Mouse (Mus musculus) gastrocnemius, adult 2 months (tissue): ENCODE results near the gene Tmem120b. TPM values are rescaled to one million over a fixed set of nuclear protein-coding genes. Genes with fewer than 3 reads are reported as not detected.

Experiments
- DNase-seq: peaks from one replicate; pipeline ENCODE4 v3.0.0; 2022
- H3K27ac ChIP-seq: fragments of 200-600 bp; 2 replicates; pipeline ENCODE4 v1.8.1; 2022; ENCODE audit warnings: mild to moderate bottlenecking
- H3K4me3 ChIP-seq: fragments of 200-600 bp; 2 replicates; pipeline ENCODE4 v1.8.1; 2022; ENCODE audit warnings: mild to moderate bottlenecking, moderate library complexity
- CTCF ChIP-seq: fragments of 200-600 bp; IDR thresholded peaks from 2 replicates; pipeline ENCODE4 v1.8.1; 2022; ENCODE audit warnings: antibody characterized with exemption, mild to moderate bottlenecking, moderate library complexity
- intact Hi-C: fragments of 180-260 bp; cut with DNase I; formaldehyde crosslinking; loops from one replicate; pipeline ENCODE4 v1.15.1; 2025
- long read RNA-seq, 2 experiments: library from polyadenylated mRNA; stranded (forward); transcript quantifications; one replicate each; pipeline ENCODE4 v2.0.0; 2021
- total RNA-seq, 2 experiments: library from RNA; stranded (reverse); gene quantifications; 2 replicates each; pipeline ENCODE4 v1.2.3; 2021

The Tmem120b gene
- total RNA-seq: 10 to 100 TPM; 19.2 to 23.2 TPM
- long read RNA-seq, experiment 1, transcript Tmem120b-201 (12 exons, 2,164 nt): major isoform, 27 of 38 reads
- long read RNA-seq, experiment 1, partial matches to known transcripts: 1 of 38 reads
- long read RNA-seq, experiment 1, other reads (novel, unspliced or antisense): 10 of 38 reads
- long read RNA-seq, experiment 2, transcript Tmem120b-201 (12 exons, 2,164 nt): major isoform, 42 of 52 reads
- long read RNA-seq, experiment 2, partial matches to known transcripts: 1 of 52 reads
- long read RNA-seq, experiment 2, other reads (novel, unspliced or antisense): 9 of 52 reads

- DNase-seq: no peak
- H3K27ac ChIP-seq: peak within 1 kb of the TSS; percentile 72
- TF ChIP-seq CTCF: no peak
- intact Hi-C loops: no loop called here
- H3K4me3 ChIP-seq: no peak within 1 kb of the TSS
Observed at GRCm38 (mm10) chr5:123068115-123068514, at the start of gene Tmem120b. Gene Tmem120b (plus strand): TSS chr5:123068415.

GRCm38 (mm10) chr5:123019336-123020016, 48.7 kb upstream of the Tmem120b start:
- peak overlapping the region; percentile 98 for H3K27ac ChIP-seq
- DNase-seq: no peak
- intact Hi-C loops: no loop called here
- no peak for TF ChIP-seq CTCF
- peak overlapping the region; percentile 91 for H3K4me3 ChIP-seq

- no peak for TF ChIP-seq CTCF
Observed at GRCm38 (mm10) chr5:123020426-123020825, 47.8 kb upstream of the Tmem120b start.

GRCm38 (mm10) chr5:123021438-123021837, 46.8 kb upstream of the Tmem120b start:
- no peak for DNase-seq
- no peak for TF ChIP-seq CTCF
- intact Hi-C loops: no loop called here
- Histone ChIP-seq H3K27ac (peak overlapping the region; percentile 94; the same call in 1 of the 2 replicates), H3K4me3 (no peak overlapping the region)

More at GRCm38 (mm10) chr5:123020426-123020825, 47.8 kb upstream of the Tmem120b start:
- intact Hi-C loops: no loop called here
- Histone ChIP-seq H3K4me3 (no peak overlapping the region), H3K27ac (peak overlapping the region; percentile 98)
- no peak for DNase-seq

- intact Hi-C loops: no loop called here
- no peak for TF ChIP-seq CTCF
- H3K4me3 ChIP-seq: no peak overlapping the region
- peak overlapping the region; percentile 94 for H3K27ac ChIP-seq
- no peak for DNase-seq
Observed at GRCm38 (mm10) chr5:123023049-123023448, 45.2 kb upstream of the Tmem120b start.

GRCm38 (mm10) chr5:123024312-123024711, 43.9 kb upstream of the Tmem120b start:
- DNase-seq: peak; percentile 74
- Histone ChIP-seq H3K4me3 (peak overlapping the region; percentile 4; the same call in 1 of the 2 replicates), H3K27ac (peak overlapping the region; percentile 94)
- TF ChIP-seq CTCF: no peak
- intact Hi-C loops: no loop called here

- Histone ChIP-seq H3K4me3 (peak overlapping the region; percentile 34), H3K27ac (peak overlapping the region; percentile 94)
- no peak for DNase-seq
- TF ChIP-seq CTCF: no peak
- intact Hi-C loops: no loop called here
Observed at GRCm38 (mm10) chr5:123024965-123025573, 43.1 kb upstream of the Tmem120b start.

- peak; percentile 52 for DNase-seq
- H3K4me3 ChIP-seq: peak overlapping the region; percentile 30
- TF ChIP-seq CTCF: no peak
- peak overlapping the region; percentile 94 for H3K27ac ChIP-seq
- intact Hi-C loops: no loop called here
Observed at GRCm38 (mm10) chr5:123026414-123026813, 41.8 kb upstream of the Tmem120b start.

- H3K4me3 ChIP-seq: no peak overlapping the region
- no peak for DNase-seq
- intact Hi-C loops: no loop called here
- TF ChIP-seq CTCF: no peak
- peak overlapping the region; percentile 94 for H3K27ac ChIP-seq
Observed at GRCm38 (mm10) chr5:123027436-123027835, 40.8 kb upstream of the Tmem120b start.

- Histone ChIP-seq H3K4me3 (no peak overlapping the region), H3K27ac (peak overlapping the region; percentile 56)
- DNase-seq: no peak
- TF ChIP-seq CTCF: no peak
- intact Hi-C loops: no loop called here
Observed at GRCm38 (mm10) chr5:123029729-123030128, 38.5 kb upstream of the Tmem120b start.

GRCm38 (mm10) chr5:123031312-123031711, 36.9 kb upstream of the Tmem120b start:
- DNase-seq: no peak
- Histone ChIP-seq H3K4me3 (no peak overlapping the region), H3K27ac (no peak overlapping the region)
- intact Hi-C loops: no loop called here
- peak; percentile 12; the same call in 1 of the 2 replicates for TF ChIP-seq CTCF

GRCm38 (mm10) chr5:123033646-123034160, 34.5 kb upstream of the Tmem120b start:
- TF ChIP-seq CTCF: no peak
- intact Hi-C loops: no loop called here
- no peak overlapping the region for H3K4me3 ChIP-seq
- H3K27ac ChIP-seq: no peak overlapping the region
- no peak for DNase-seq

- DNase-seq: no peak
- no peak for TF ChIP-seq CTCF
- no peak overlapping the region for H3K4me3 ChIP-seq
- H3K27ac ChIP-seq: no peak overlapping the region
- intact Hi-C loops: no loop called here
Observed at GRCm38 (mm10) chr5:123035089-123035488, 33.1 kb upstream of the Tmem120b start.
